Mouse (Mus musculus) MN1 (cell line): ENCODE data around the gene Tmc6.

Experiments
- DNase-seq: peaks from one replicate; pipeline ENCODE4 v3.0.0-alpha.2; 2016; ENCODE audit warnings: low spot score

Gene Tmc6

DNA sequence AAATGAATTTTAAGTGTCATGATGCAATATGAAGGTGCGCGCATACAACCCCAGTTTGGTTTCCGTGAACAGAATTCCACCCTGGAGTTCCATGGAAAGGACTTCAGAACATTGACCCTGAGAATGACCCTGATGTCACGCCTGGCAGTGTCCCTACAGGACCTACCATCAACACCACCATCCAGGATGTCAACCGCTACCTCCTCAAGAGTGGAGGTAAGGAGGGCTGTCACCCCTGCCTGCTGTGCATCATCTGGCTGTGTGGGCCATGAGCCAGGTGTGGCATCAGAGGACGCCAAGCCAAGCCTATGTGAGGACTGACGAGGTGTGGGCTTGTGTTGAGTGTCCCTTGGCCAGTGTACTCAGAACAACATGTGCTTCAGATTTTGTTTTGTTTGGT lies 26.1 kb downstream of the Tmc6 start:
- no peak for DNase-seq

DNA sequence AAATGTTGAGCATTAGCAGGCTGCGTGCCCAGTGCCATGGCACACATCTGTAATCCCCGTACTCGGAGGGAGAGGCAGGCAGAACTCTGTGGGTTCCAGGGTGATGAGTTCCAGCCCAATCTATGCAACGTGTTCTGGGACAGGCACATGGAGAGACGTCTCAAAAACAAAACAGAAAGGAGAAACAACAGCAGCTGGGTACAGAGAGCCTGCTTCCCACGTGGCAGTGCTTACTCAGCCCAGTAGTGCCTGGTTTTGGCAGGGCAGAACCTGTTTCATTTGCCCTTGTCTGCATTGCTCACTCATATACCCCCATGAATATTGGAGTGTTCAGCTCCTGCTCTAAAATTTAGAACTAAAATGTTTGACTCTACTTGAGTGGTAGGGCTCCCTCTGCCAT lies 30.5 kb downstream of the Tmc6 start:
- DNase-seq: no peak

DNA sequence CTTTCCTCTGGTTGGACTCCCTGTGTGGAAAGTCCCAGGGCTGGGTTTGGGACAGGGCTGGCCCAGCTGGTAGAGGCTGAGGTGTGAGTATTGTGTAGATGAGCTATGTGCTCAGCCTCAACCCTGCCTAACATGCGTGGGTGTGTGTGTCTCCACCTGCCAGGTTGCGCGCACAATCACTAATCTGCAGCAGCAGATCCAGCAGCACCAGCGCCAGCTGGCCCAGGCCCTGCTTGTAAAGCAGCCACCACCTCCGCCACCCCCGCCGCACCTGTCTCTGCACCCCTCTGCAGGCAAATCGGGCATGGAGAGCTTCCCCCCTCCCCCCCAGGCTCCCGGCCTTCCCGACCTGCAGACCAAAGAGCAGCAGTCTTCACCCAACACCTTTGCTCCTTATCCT lies 32.6 kb downstream of the Tmc6 start:
- no peak for DNase-seq

DNA sequence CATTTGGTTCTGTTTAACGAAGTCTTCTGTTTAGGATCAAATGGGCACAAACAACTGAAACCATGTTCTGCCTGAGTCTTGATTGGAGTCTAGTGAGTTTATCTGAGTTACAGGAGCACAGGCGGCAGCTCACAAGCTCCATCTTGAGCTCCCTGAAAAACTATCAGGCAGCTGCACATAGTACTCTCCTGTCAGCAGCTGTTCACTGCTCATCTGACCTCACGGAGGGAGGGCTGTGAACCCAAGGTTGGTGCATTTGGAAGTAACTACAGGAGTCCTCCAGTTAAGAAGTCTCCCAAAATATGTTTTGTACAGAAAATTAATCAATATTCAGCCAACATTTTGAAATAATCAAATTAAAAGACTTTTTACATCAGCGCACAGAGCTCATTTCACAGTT lies 33.4 kb downstream of the Tmc6 start:
- no peak for DNase-seq

DNA sequence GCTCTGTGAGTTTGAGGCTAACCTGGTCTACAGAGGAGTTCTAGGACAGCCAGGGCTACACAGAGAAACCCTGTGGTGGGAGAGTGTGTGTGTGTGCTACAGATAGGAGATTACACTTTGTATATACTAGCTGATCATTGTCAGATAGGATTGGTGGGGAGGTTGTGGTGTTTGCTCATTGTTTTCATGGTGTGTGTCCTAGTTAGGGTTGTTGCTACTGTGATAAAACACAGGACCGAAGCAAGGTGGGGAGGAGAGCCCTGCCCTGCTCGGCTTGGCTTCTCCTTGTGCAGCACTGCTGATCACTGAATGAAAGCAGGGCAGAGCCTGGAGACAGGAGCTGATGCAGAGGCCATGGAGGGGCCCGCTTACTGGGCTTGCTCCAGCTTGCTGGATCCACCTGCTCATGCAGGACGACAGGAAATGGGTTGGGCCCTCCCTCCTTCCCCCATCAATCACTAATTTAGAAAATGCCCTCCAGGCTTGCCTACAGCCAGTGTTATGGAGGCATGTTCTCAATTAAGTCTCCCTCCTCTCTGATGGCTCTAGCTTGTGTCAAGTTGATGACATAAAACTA lies 38.5 kb downstream of the Tmc6 start:
- DNase-seq: peak; percentile 23

DNA sequence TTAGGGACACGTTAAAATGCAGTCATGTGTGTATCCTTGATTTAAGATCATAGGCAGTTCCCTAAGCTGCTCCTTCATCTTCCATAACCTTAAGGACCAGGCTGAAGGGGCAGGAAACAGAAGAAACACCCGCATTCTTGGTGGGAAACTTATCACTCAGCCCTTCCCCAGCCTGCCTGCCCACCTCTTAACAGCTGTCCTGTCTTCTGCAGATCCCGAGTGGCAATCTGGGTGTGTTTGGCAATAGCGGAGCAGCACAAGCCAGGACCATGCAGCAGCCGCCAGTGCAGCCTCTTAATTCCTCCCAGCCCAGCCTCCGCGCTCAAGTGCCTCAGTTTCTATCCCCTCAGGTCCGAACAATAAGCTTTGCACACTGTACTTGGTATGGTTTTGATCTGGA lies 39.3 kb downstream of the Tmc6 start:
- no peak for DNase-seq

DNA sequence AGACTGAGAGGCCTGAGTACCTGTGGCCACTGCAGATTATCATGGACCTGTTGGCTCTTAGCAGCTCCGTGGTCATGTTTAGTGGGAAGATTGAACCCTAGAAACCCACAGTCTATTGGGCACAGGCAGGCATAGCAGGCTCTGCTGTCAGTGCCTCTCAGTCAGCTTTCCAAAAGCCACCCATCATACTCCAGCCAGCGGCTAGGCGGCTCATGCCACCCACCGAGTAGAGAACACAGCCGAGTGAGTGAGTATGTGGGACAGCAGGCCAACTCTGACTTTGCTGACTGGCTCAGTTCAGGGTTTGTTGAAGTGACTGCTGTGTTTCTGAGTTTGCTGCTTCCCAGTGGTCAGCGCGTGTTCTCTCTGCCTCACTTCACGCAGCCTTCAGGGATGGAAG lies 39.8 kb downstream of the Tmc6 start:
- DNase-seq: no peak

DNA sequence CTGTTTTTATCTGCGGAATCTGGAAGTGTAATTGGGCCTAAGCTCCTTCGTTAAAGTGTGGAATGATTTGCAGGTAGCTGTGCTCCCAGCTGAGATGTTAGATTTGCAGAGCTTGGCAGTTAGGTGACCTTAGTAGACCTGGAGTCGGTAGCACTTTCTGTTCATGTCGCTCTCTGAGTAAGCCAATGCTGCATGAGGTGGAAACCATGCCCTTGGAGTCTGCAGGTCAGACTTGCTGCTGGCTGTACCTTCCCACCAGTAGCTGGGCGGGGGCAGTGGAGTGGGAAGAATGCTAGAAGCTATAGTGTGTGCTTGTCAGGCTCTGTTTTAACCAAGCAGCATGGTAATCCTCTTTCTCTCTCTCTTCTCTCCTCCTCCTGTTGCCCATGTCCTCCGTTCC lies 40.9 kb downstream of the Tmc6 start:
- no peak for DNase-seq

DNA sequence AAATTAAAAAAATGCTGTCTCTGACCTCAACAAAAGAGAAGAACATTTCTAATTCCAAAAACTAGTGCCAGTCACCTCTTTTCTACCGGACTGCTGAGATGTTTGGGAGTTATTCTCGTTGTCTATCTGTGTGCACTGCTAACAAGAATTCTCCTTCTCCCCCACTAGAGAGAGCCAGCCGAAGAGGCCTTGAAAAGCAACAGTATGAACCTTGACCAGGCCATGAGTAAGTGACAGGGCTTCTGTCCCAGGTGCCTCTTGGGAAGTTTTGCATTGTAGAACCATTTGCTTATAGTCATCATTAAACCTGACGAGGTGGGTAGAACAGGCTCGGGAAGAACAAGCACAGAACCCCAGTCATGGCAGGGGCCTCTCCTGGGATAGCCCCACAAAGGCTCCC lies 43.9 kb downstream of the Tmc6 start:
- no peak for DNase-seq

DNA sequence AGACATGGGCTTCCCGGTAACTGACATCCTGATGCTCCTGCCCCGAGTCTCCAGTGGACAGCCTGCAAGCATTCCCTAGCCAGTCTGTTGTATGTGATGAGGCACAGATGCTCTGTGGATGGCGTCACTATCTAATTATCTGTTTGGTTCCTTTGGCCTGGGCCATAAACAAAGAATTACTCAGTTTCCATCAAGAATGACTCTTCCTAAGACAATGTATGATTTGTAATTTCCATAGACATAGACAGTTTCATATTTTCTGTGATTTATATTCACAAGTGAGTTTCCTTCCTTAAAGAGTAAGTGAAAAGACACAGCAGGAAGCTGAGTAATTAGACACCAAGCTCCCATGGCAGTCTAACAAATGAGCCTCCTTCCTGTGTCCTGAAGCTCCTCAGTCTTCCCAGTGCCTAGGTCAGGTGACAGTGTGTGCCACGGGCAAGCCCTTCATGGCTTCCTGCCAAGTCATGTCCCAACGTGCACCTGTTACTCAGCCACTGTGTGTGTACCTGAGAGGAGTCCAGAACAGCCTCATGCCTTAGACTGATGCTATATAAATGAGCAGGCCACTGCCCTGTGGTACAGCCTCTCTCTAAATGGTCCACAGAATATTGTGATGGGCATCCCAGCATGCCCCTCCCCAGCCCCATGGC lies 45.8 kb downstream of the Tmc6 start:
- DNase-seq: peak; percentile 48

DNA sequence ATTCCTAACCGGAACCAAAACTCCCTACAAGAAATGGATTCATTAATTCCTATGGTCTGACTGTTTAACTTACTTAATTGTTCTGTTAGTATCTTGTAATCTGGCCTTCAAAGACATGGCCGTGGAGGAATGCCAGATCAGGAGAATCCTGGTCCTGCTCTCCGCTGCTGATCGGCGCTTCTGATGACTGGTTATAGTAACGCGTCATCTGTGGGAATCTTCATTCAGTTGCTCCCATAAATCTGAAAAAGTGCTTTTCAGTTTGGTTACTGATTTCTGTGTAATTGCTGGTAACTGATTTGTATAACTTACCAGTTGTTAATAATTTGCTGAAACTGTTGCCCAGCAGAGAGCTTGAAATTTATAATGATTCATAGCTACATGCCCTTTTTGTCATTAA lies 50.5 kb downstream of the Tmc6 start:
- DNase-seq: no peak

DNA sequence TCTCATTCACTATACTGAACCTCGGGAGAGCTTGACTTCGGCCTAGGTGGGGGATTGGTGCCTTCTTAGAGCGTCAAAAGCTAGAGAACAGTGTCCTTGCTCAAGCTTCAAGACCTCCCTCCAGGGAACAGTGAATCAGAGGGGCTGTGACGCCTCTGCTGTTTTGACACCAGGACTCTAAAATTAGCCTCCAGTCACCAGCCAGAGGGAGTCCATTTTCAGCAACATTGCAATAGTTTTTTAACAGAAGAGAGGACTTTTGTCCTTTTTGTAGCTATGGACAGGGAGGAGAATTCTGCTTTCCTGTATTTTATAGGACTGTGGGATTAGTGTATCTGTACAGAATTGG lies 51.5 kb downstream of the Tmc6 start:
- DNase-seq: no peak

DNA sequence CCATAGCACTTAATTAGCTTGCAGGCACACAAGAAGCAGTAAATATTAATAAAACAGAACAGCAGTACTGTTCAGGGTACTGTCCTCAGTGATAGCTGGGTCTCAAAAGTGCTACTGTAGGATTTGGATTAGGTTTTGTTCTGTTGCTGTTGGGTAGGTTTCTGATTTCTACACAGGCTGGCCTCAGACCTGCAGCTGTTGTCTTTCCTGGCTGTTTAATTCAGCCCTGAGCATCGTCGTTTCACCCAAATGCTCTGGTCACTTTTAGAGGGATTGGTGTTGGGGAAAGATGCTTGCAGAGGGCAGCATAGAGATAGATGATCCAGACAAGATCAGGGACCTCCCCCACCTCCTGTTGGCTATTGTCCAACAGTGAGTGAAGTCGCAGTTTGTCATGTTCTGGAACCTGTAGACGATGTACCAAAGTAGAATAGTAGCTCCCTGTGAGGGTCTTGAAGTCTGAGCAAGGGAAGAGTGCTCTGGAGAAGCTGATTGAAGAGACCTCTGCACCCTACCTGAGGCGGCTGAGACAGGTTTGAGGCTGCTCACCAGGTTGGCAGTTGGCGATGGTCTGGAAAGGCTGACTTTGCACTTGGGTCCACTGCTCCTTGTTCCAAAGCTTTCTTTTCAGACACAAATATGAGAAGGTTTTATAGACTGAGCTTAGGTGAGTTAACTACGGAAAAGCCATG lies 52.1 kb downstream of the Tmc6 start:
- no peak for DNase-seq

DNA sequence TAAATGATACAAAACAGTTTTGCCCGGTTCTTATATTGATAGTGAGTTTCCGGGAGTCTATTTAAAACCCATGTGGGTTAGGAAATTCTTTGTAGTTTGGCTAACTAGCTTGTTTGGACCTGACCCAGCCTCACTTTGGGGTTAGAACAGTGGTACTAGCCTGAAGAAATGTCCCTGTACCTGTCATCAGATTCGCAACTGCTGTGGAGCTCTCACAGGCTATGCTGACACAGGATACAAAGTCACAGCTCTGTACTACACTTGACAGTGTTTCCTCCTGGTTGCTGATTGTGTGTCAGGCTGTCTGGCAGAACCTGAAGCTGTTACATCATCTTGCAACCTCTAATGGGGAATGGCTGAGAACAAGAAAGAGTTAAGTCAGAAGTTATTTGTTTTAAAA lies 52.7 kb downstream of the Tmc6 start:
- DNase-seq: peak; percentile 29

DNA sequence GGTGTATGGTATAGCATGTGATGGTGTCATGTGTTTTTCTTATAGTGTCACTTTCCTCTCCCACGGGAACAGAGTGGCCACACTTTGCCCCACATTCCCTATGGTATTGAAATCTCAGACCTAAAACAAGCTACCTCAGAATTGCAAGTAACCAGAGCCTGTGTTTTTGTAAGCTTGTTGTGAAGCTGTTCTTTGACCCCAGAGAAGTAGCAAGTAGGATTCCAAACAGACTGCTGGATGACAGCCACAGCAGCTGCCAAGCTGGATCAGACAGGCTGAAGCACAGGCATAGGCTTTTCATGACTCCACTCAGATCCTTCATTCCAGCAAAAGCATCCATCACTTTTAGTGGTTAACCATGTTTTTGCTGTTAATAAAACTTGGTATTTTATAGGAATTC lies 53.2 kb downstream of the Tmc6 start:
- no peak for DNase-seq

DNA sequence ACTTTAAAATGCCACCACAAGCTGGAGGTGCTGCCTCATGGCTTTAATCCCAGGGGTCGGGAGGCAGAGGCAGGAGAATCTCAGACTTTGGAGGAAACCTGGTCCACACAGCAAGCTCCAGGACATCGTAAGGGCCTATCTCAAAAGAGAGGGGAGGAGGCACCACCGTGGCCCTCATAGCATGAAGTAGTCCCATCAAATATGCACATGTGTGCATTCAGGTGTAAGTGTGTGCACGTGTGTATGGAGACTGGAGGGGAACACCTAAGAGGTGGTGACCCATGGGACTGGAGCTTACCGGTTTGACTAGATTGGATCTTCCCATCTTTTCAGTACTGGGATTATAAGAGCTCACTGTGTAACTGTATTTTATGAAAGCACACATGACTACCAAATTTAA lies 53.8 kb downstream of the Tmc6 start:
- no peak for DNase-seq

DNA sequence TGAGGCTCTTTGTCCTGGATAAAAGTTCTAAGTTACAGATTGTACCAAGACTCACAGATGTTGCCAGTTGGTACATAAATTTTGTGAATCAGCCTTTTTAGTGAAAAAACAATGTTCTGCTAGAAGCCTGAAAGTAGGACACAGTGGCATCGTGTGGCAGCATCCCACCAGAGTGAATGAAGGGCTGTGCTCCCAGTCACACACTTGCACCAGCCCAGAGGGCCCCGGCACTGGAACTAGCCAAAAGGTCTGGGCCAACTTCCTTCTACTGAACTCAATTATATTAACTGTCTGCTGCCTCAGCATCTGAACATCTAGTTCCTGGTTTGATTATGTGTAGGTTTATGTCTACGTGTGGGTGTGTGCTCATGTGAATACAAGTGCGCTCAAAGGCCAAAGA lies 55.0 kb downstream of the Tmc6 start:
- DNase-seq: no peak

DNA sequence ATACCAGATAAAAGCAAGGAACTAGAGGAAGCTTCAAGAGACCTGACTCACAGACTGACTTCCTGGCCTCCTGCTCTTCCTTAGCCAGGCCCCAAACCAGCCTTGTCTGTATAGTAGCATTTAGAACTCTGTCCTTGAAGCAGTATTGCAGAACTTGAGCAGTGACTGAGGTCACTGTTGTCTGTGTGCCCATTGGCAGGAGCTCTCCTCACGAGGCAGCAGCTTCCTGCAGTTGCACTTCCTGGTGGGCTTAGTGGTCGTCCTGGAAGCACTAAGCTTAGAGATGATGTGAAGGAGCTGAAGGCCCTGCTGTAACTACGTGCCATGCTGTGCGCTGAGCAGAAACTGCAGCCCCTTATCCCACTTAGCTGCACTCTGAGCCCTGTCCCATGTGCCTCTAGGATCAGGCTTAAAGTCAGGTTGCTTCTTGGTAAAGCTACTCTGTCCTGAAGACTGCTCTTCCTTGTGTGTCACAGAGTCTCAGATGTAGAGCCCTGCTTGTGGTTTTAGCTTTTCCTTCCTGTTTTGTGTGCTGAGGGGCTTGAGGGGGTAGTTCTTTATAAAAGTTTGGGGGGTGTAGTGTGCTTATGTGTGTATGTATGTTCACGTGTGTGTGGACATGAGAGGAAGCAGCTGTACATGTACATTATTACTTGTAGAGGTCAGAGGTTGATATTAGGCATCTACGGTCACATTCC lies 57.2 kb downstream of the Tmc6 start:
- no peak for DNase-seq

DNA sequence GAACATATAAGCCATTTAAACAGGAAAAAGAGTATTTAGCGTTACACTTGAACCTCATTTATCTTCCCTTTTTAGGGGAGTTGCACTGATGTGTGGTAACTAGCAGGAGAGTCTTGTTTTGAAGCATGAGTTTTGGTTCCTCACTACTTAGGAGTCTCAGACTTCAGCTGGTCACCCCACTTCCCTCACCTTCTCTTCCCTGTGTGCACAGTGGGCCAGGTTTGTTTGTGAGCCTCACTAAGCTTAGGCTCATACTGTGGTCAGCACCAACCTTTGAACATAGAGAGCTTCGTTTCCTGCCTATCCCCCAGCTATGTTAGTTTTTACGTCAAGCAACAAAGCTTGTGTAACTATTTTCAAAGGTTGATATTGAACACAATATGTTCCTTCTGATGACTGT lies 63.2 kb downstream of the Tmc6 start:
- no peak for DNase-seq
